Mouse (Mus musculus): ENCODE results near the gene Lrrc59.
A peak's percentile ranks its signal among the peaks of the same experiment; 100 is the strongest.

The Lrrc59 gene

GRCm38 (mm10) chr11:94629199-94629883, at the start of gene Lrrc59:
TSS of gene Lrrc59 (plus strand) at chr11:94629767.
- DNase-seq (ENCODE audit: low read depth, low spot score): peak; percentile 94

GRCm38 (mm10) chr11:94580111-94580740, 49.3 kb upstream of the Lrrc59 start:
- DNase-seq (ENCODE audit: low read depth, low spot score): no peak

- DNase-seq (ENCODE audit: low read depth, low spot score): no peak
Observed at GRCm38 (mm10) chr11:94585091-94585490, 44.5 kb upstream of the Lrrc59 start.

- DNase-seq (ENCODE audit: low read depth, low spot score): no peak
Observed at GRCm38 (mm10) chr11:94587511-94587910, 42.1 kb upstream of the Lrrc59 start.

- no peak for DNase-seq (ENCODE audit: low read depth, low spot score)
Observed at GRCm38 (mm10) chr11:94596311-94596852, 33.2 kb upstream of the Lrrc59 start.

GRCm38 (mm10) chr11:94597319-94597718, 32.2 kb upstream of the Lrrc59 start:
- DNase-seq (ENCODE audit: low read depth, low spot score): no peak

- no peak for DNase-seq (ENCODE audit: low read depth, low spot score)
Observed at GRCm38 (mm10) chr11:94598437-94599120, 31.0 kb upstream of the Lrrc59 start.

DNA sequence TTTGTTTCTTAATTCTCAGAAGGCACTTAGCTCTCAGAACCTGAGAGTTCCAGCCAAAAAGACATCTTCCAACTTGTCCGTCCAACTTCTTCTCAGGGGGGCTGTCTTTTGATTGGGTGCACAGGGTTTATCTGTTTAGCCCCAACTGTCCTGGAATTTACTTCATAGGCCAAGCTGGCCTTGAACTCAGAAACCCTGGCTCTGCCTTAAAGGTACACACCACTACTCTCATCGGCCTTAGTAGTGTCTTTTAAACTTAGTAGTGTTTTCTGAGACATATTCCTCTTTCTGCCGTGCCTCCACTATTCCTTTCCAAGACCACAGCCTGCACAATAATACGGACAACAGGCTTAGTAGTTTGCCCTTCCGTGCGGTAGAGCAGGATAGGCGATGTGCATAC, 29.1 kb upstream of the Lrrc59 start:
- DNase-seq (ENCODE audit: low read depth, low spot score): no peak

DNA sequence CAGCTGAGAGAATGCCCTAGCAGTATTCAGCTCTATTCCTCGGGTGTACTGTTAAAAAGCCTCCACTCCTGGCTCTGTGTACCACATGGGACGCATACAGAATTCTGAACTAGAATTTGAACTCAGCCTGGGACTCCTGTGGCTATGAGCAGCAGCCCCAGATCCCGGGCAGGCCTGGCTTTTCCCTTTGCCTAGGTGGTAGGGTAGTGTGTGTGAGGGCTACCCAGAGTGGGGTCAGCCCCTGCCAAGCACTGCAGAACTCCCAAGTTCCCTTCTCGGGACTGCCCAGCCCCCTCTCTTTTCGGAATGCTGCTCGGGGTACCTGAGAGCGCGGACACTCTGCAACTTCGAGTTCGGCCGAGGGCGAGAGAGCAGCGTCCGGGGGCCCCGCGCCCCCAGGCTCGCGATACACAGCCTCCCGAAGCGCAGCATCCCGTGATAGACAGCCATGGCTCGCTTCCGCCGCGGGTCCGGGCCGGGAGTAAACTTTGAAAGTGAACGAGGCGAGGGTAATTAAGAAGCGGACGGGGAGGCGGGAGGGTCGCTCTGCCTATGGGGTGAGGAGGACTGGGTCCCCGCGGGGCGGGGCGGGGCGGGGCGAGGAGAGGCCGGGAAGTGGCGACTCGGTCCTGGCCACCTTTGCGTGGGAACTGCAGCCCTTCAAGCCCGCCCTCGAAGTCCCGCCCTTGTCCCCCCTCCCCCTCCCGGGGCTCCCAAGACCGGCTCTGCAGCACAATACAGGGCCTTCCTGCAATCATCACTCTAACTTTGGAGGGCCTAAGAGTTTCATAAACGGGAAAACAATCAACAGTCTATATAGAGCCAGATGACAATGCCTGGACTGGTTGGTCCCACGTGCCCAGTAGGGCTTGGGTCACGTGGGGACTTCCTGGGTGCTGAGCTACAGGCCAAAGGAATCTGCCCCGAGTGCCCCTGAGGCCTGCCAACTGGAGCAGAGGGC, 28.0 kb upstream of the Lrrc59 start, which contains the start of gene Acsf2:
Acsf2 (minus strand) TSS at position 551 of the 961 bp plus-strand sequence.
- DNase-seq (ENCODE audit: low read depth, low spot score): no peak

- no peak for DNase-seq (ENCODE audit: low read depth, low spot score)
Observed at GRCm38 (mm10) chr11:94602356-94602955, 27.1 kb upstream of the Lrrc59 start.

DNA sequence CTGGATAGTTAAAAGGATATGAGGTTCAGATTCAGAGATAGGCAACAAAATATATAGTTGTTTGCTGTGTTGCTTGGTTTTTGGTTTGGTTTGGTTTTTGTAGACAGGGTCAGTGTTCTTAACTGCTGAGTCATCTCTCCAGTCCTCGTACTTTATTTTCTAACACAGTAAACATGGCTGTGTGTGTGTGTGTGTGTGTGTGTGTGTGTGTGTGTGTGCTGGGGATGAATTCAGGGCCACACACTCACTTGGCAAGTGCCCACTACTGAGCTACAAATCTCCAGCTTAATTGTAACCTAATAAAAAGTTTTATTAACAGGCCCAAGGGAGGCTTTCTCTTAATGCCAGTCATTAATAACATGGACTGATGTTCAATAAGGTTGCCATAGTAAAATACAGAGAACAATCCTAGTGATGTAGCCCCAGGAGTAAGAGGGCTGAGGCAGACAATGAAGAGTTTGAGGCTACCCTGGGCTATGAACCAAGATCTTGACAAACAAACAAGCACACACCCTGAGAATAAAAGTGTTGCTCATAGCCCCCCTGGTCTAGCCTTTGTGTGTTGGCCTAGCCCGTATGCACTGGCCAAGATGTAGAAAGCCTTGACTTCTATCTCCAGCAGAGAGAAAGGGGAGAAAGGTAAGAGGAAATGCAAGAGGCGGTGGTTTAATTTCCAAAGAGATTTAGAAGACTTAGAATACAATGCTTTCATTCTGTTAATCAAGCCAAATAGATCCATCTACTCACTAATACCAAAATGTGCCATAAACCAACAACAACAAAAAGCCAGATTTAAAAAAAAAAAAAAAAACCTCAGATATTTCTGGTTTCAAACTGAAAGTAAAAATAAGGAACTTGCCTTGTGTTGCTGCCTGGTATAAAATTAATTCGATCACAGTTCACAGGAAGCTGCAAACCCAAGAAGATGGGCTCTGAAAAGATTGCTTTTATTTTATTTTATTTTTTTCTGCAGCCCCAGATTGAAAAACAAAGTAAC, 18.5 kb upstream of the Lrrc59 start:
- DNase-seq (ENCODE audit: low read depth, low spot score): no peak

GRCm38 (mm10) chr11:94614603-94615002, 15.0 kb upstream of the Lrrc59 start:
- peak; percentile 18 for DNase-seq (ENCODE audit: low read depth, low spot score)

- DNase-seq (ENCODE audit: low read depth, low spot score): peak; percentile 24
Observed at GRCm38 (mm10) chr11:94615494-94615893, 14.1 kb upstream of the Lrrc59 start.

DNA sequence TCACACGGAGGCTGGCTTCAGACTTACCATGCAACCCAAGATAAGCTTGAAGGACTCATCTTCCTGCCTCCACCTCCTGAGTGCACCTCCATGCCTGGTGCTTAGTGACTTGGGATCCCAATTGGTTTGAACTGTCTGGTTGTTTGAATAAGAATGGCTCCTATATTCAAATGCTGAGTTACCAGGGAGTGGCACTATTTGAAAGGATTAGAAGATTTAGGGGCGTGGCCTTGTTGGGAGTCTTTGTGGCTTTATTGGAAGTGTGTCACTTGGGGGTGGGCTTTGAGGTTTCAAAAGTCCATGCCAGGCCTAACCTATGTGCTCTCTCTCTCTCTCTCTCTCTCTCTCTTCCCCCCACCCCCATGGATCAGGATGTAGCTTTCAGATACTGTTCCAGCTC, 11.9 kb upstream of the Lrrc59 start:
- no peak for DNase-seq (ENCODE audit: low read depth, low spot score)

DNA sequence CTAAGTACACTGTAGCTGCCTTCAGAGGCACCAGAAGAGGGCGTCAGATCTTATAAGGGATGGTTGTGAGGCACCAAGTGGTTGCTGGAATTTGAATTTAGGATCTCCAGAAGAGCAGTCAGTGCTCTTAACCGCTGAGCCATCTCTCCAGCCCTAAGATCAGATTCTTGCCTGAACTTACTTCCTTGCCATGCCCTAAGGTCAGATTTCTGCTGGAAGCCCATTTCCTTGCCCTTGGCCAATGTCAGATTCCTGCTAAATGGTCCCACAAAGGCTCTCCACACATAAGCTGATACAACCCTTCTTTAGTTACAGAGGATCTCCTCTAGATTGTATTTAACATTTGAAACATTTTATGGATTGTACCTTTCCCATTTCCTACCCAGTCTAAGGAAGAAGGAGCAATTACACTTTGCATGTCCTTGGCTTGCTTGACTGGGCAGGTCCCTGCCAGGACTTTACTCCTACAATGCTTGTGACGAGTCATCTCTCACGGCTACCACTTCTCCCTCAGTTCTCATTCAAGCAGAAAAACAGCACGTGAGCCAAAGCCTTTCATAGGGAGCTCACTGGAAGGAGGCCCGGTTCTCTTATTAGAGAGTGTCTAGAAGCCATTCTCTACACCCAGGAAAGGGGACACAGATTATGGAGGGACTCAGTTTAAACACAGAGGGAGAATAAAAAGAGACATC, 8.7 kb upstream of the Lrrc59 start:
- no peak for DNase-seq (ENCODE audit: low read depth, low spot score)

DNA sequence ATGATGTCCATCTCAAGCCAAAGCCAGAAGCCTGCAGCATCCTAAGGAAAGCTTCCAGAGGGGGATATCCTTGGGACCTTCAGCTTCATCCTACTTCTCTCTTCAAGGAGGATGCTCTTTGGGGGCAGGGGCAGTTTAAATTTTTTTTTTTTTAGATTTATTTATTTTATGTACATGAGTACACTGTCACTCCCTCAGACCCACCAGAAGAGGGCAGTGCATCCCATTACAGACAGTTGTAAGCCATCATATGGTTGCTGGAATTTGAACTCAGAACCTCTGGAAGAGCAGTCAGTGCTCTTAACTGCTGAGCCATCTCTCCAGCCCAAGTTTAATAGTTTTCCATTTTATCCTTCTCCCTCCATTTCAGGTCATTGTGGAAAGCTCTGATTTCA, 8.1 kb upstream of the Lrrc59 start:
- DNase-seq (ENCODE audit: low read depth, low spot score): no peak

- DNase-seq (ENCODE audit: low read depth, low spot score): no peak
Observed at GRCm38 (mm10) chr11:94622162-94622561, 7.4 kb upstream of the Lrrc59 start.

DNA sequence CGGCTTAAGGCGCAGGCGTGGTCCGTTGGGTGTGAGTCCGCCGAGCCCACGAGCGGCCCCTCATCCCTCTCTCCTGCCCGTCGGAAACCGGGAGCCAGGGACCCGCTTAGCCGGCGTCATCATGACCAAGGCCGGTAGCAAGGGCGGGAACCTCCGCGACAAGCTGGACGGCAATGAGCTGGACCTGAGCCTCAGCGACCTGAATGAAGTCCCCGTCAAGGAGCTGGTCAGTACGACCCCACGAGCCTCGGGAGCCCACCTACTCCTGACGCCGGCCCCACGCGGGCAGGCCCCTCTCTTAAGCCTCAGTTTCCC, 274 bp downstream of the Lrrc59 start:
- DNase-seq (ENCODE audit: low read depth, low spot score): no peak
